Mouse (Mus musculus): ENCODE measurements at regions not wholly inside any gene's neighbourhood (a gene's known extent, or its start where the extent isn't known, plus 50 kb on each side); places are given as distances from the start of the nearest gene placed in this dataset.

GRCm38 (mm10) chr1:73797858-73798257 lies 326.4 kb downstream of the Tns1 start:
- DNase-seq, result no peak

DNA sequence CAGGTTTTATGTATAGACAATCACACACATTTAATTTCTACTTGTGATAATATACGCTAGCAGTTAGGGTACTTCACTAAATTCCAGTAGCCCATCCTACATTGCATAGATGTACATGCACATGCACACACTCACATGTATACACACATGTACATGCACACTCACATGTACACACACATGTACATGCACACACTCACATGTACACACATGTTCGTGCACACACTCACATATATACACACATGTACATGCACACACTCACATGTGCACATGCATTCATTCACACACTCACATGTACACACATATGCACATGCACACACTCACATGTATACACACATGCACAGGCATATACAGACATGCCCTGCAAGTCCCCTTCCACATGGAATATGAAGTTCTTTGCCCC lies 326.8 kb downstream of the Tns1 start:
- no peak for DNase-seq

DNA sequence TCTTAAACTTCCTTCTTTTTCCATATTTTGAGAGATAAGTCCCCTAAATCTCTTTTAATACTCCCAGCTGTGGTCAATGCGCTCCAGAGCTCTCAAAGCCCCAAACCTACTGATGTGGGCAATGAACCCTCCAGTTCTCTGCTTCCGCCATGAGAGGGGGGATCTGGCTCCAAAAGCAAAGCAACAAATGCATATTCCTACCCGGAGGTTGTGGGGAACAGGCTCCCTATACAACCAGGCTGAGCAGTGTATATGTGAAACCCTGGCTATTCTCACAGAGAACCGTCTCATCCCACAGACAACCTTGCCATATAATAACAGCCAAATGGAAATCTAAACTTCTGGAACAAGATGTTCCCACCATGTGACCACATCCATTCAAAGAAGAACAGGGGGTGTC lies 330.4 kb downstream of the Tns1 start:
- no peak for DNase-seq

GRCm38 (mm10) chr1:73793256-73793655 lies 331.0 kb downstream of the Tns1 start:
- DNase-seq, result no peak

- DNase-seq, result no peak
Observed at GRCm38 (mm10) chr1:73792311-73792710, 331.9 kb downstream of the Tns1 start.

DNA sequence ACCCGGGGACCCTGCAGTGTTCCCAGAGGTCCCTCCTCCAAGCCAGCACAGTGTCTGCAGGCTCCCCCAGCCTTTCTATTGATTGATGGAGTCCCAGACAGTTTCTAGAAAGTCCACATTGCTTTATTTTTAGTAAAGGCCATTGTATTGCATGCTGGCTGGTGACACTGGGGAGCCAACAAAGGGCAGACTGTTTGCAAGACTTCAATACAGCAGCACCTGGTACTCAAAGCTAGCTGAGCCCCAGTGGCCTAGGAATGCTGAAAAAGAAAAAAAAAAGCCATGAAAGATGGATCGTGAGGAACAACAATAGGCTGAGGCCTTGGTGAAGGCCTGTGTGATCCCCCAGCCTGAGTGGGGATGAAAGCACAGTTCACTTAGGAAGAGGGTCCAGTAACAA lies 336.6 kb downstream of the Tns1 start:
- DNase-seq, result no peak

DNA sequence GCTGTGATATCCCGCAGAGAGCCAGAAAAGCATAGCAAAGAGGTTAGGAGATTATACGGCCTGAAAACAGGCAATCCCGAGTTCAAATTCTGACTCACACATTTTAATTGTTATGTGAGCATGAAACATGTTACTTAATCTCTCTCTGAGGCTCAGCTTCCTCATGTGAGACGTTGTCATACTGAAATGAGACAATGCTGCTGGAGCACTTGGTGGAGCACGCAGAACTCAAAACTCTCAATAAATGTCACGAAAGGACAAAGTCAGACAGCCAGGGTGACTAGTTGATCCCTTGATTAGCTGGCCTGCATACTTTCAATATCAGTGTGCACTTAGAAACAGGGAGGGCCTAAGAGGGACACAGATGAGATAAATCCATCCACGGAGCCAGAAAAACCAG lies 337.0 kb downstream of the Tns1 start:
- no peak for DNase-seq

- no peak for DNase-seq
Observed at GRCm38 (mm10) chr1:73783303-73783702, 340.9 kb downstream of the Tns1 start.

DNA sequence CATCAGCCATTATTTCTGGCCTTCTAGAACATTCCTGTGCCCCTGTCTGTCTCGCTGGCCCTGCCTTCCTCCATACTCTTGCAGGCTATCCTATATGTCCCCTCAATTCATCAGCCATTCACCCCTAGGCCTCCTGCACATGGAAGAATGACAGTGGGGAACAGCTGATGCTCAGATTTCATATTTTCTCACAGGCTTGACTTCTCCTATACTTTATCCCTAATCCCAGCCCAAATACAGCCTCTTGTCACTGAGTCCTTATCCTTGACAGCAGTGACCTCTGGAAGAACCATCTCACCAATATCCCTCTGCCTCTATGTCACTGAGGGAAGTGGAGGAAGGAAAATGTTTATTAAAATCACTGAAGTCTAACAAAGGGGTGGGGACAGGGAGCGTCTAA lies 341.4 kb downstream of the Tns1 start:
- no peak for DNase-seq

- no peak for DNase-seq
Observed at GRCm38 (mm10) chr1:73771773-73772172, 352.5 kb downstream of the Tns1 start.

- peak; percentile 23 to 34 for DNase-seq
Observed at GRCm38 (mm10) chr1:73770631-73771030, 353.6 kb downstream of the Tns1 start.

DNA sequence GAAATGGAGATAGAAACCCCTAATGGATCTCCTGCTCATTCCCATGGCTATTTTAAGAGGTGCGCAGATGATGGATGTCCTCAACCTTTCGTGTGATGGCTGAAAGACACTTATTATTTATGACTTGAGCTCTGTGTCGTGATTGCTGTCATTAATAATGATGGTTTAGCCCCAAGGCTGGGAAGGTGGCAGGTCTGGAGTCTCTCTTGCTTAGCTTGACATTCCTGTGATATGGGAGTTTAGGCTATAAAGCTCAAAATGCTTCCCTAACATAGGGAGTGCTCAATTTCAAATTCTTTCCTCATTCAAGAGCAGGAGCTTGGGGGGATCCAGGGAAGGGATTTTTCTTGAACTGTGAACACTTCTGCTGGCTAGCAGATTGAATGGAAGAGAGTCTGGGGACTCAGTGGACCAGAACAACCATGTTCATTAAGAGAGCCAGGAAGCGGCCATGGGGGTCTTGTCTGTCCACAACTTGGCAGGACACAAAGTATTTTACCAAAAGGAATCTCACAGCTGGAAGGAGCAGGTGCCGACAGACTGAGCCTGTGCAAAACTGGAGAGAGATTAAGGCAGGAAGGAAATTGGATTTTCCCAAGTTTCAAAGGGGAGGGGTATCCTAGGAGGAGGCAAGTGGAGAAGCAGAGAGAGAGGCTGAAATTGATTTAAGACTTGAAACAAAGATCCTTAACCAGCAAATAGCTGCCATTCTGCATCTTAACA lies 359.5 kb downstream of the Tns1 start:
- no peak for DNase-seq

DNA sequence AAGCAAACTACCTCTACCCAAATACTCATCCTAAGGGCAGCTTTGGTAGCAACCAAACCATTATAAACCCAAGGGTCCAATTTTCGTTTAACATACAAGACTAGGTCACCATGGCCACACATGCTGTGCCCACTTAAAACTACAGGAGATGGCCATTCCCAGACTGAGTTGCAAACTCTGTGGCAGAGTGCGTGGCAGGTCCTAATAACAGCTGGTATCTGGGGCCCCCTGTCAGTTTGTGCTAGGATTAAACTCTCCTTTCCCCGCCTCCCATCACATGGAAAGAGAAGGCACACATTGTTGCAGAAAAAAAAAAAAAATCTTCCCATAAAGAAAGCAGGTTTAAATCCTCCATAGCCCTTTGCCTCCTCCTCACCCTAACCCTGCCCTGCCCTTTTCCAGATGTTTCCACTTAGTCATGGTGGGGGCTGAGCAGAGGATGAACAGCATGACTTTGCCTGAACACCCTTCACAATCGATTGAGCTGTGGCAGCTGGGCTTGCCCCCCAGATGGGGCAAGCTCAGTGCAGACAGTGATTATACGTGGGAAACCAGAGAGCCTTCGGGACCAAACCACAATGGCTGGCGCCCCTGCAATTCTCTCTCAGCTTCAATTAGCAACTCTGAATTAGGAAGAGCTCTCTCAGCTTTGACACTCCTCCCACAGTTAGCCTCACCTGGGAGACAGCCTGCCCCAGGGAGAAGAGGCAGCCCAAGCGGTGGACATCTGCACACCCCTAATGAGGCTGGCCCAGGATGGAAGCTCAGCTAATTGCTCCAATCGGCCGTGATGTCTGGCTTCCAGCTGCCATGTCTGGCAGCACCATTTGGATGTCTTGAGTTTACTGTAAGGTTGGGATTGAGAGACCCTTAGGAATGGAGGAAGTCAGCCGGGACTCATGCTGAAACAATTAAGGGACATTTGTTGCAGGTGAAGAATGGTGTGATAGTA lies 365.9 kb downstream of the Tns1 start:
- peak in 1 of 2 experiments; percentile 9 for DNase-seq

DNA sequence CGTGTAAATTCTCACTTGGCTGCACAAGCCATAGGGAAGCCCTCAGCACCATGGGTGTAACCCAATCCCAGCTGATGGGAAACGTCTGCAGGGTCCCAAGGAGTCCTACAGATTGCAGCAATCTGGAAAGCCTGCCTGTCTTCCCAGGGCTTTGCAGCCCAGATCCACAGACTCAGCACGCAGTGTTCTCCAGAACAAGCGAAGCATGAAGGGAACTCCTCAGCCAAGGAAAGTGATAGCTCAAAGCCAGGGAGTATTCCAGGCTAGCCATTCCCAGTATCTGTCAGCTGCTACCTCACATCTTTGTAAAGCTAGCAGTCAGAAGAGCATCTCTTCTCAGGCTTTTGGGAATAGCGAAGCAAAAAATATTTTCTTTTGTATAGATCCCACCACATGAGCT lies 368.5 kb downstream of the Tns1 start:
- DNase-seq, result no peak

DNA sequence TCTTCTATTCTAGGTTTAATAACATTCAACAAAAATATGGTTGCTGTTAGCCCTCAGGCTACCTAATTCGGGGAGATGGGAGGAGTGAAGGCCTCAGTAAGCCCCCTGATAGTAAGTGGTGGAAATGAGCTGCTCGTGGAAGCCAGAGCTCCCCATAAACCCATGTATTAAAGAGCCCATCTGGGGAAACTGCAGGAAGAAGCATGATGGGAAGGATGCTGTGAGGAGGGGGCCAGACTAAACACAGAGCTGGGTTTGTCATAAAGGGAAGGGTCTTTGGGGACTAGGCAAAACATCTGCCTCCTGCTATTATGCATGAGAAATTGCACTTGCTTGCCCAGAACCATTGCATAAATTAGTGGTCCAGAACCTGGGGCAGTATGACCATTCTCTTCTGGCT lies 369.3 kb downstream of the Tns1 start:
- no peak for DNase-seq

GRCm38 (mm10) chr1:73753157-73753556 lies 371.1 kb downstream of the Tns1 start:
- DNase-seq, result no peak

GRCm38 (mm10) chr1:73748702-73749101 lies 375.5 kb downstream of the Tns1 start:
- DNase-seq, result no peak

- no peak for DNase-seq
Observed at GRCm38 (mm10) chr1:73744555-73745234, 379.6 kb downstream of the Tns1 start.

- no peak for DNase-seq
Observed at GRCm38 (mm10) chr1:73743737-73744554, 380.3 kb downstream of the Tns1 start.

GRCm38 (mm10) chr1:73737083-73737482 lies 387.2 kb downstream of the Tns1 start:
- DNase-seq, result peak in 1 of 2 experiments; percentile 28

DNA sequence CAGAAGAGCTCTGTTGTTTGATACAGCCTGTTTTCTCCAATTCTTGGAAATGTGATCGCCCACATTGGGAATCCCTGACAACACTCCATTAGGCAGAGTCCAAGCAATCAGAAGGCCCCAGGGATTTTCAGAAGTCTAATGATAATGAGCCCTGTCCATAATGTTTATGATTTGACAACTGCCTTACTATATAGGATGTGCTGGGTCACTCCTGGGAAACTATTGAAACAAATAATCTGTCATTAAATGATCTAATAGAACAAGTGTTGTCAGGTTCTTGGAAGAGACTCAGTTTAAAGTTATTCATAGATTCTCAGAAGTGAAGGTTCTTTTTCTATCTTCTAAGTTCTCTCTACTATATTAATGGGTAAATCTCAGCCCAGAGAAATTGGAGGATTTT lies 395.9 kb downstream of the Tns1 start:
- no peak for DNase-seq

DNA sequence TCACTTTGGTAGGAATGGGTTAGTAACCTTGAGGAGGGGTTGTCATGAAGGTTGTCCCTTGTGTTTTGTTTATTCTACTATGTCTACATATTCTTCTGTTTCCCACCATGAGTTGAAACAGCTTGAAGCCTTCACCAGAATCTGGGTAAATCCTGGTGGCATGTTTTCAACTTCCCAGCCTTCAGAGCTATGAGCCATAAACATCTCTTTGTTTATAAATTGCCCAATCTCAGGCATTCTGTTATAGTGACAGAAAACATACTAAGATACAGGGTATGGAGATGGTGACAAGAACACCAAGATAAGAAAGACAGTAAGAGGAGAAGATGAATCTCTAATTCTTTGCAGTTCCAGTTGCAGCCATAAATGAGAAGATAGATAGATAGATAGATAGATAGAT lies 396.5 kb downstream of the Tns1 start:
- DNase-seq, result no peak

GRCm38 (mm10) chr1:73726658-73727057 lies 397.6 kb downstream of the Tns1 start:
- DNase-seq, result peak; percentile 59 to 64

All from cerebellum, adult 18-20 months (tissue).